Mouse (Mus musculus) gastrocnemius, postnatal 25 days (tissue): ENCODE results near the gene Pcdh9. TPM values are rescaled to one million over a fixed set of nuclear protein-coding genes. Genes with fewer than 3 reads are reported as not detected.

Experiments
- DNase-seq: peaks from one replicate; pipeline ENCODE4 v3.0.0; 2022
- total RNA-seq, 2 experiments: library from RNA; stranded (reverse); gene quantifications; 1 replicate in 1 of 2; 2 replicates in 1 of 2; pipeline ENCODE4 v1.2.3; 2021

Gene Pcdh9
- total RNA-seq, 2 experiments from 2014 or later: 0.54 to 1.1 TPM

GRCm38 (mm10) chr14:93553771-93554170, 336.7 kb downstream of the Pcdh9 start:
- DNase-seq: no peak

DNA sequence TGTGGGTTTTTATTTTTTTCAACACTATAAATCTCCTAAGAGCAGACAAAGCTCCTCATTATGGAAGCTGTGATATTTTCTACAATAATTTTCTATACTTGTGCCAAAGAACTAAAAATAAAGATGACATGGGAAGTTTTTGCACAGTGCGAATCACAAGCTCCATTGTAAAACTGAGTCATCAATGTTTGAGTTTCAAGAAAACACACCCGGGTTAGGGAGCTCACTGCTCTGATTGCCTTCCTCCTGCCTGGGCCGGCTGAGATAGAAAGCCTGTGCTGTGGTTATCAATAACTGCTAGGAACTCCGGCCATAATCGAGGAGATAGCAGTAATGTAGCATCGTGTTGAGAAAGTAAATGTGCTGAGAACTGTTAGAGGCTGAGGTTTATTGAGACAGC, 344.9 kb downstream of the Pcdh9 start:
- no peak for DNase-seq

DNA sequence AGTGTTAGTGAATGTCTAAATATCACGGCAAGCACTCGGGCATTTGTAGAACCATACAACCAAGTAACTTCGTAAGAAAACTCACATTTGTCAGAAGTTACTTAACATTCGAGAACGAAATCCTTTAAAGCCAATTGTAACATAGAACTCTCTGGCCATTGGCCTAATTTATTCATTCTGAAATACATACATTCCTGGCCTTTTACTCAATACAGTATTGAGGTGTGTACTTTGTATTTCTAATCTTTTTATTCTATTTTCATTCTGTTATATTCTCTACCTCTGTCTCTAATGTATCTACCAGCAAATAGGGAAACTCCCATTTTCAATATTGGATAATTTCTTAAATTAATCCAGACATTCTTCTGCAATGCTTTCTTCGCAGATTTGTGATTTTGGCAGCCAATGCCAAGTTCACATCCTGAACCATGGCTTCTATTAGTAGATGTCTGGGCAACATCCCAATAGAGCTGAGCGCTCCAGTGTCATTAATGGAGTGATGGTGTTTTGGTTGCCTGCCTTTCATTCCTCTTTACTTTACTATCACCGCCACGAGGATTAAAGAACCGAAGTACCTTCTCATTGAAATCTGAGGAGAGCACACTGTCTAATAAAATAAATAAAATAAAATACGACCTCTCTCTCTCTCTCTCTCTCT, 346.4 kb downstream of the Pcdh9 start:
- DNase-seq: peak; percentile 5

- peak; percentile 22 for DNase-seq
Measured at GRCm38 (mm10) chr14:93543561-93543960, 346.9 kb downstream of the Pcdh9 start.

DNA sequence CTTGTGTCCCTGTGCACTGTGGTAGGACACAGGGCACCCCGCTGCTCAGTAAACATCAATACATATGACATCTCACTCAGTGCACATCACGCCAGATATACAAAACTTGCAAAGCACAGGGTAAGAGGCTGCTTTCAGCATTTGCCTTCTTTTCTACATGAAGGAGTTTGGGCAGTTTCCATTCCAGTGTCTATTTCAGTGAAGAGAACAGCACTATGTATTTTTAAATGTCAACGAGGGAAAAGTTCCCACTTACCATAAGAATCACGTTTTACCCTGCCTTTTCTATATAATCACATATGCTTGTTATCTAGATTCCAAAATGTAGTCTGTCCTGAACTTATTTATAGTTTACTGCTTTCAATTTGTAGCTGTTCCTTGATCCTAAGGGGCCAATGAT, 355.6 kb downstream of the Pcdh9 start:
- DNase-seq: no peak

DNA sequence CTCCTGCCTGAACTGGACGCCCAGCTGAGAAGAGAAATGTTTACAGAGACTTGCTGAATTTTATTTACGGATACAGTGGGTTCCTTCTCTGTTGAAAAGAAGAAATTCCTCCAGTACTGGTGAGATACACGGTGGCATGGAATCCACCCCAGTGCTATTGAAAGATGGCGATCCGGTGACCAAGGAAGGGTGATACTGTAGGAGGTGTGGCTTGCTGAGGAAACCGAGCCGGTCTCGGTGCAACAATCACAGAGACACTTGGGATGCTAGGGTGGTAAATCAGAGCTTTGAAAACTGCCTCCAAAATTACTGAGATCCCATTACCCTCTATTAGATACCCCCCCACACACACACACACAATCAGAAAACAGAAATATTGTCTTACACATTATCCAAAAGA, 367.0 kb downstream of the Pcdh9 start:
- DNase-seq: no peak

DNA sequence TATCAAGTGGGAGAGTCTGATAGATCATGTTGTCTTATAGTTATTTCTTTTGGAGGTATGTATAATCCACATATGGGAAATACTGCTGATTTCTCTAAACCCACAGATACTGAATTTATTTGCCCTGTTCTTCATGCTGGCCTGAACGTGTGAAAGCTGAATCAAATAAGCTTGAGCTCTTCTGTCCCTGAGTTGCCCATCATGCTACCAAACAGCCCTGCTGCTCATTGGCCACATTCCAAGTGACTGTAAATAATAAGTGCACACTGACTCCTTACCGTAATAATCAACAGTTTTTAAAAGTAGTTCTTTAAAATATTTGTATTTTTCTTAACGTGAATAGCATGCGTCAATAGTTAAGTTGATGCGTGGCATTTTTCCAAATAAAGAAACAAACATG, 370.3 kb downstream of the Pcdh9 start:
- DNase-seq: no peak

DNA sequence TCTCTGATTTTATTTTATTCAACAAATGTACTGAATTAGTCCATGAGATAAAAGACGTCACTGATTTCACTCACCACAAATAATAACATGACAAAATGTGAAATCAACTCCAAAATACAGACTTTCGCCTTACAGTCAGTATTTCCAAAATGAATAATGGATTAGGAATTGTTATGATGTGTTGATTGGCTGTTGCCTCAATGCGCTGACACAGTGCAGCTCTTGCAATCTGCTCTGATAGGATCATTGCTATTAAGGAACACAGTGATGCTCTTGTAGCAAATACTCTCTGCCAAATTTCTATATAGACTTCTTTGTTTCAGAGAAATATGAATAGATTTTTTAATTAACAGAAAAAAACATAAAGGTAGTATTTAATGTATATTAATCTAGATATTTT, 373.8 kb downstream of the Pcdh9 start:
- no peak for DNase-seq

- DNase-seq: no peak
Measured at GRCm38 (mm10) chr14:93506107-93506506, 384.4 kb downstream of the Pcdh9 start.

- DNase-seq: peak; percentile 9
Measured at GRCm38 (mm10) chr14:93498813-93499690, 391.4 kb downstream of the Pcdh9 start.

- DNase-seq: peak; percentile 7
Measured at GRCm38 (mm10) chr14:93474991-93475390, 415.5 kb downstream of the Pcdh9 start.

DNA sequence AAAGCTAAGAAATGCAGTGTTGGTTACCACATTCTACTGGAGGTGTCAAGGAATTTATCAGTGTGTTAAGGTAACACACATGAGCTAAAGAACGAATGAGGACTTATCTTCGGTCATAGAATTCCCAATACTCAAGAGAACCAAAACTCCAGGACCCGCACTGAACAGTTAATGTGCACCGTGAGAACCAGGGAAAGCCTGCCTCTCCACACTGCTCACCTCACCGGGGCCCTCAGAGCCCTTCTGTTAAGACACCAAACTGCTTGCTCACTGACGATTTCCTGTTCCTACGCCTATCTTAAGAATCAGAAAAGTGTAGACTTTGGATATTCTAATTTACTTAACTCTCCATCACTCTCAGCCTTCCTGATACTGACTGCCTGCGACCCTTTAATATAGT, 418.0 kb downstream of the Pcdh9 start:
- no peak for DNase-seq

GRCm38 (mm10) chr14:93463360-93463892, 427.1 kb downstream of the Pcdh9 start:
- DNase-seq: no peak

DNA sequence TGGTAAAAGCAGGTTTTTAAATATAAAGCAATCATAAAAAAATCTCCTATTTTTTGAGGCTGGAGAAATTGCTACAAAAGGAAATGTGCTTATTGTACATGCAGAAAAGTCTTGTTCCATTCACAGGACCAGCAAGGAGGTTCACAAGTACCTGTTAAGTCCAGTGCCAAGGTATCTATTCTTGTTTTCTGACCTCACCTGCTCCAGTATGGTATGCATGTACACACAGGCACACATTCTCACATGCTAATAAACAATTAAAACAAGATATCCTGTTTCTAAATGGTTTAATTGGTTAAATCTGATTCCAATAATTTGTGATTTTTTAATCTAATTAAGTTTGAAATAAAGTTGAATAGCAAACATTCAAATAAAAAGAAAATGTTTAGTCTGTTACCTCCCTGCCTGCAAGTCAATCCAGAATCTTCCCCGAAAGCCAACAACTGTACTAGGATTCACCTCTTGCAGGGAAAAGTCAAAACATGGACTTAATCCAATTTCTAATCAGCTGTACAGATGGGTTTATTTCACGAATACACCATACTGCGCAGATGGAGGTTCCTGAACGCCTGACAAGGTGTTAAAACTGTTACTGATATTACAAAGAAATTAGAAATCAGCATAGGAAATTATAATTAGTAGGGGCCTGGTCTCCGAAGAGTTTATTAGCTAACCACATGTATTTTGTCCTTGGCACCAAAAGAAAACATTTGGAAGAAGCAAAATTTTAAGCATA, 439.4 kb downstream of the Pcdh9 start:
- no peak for DNase-seq

DNA sequence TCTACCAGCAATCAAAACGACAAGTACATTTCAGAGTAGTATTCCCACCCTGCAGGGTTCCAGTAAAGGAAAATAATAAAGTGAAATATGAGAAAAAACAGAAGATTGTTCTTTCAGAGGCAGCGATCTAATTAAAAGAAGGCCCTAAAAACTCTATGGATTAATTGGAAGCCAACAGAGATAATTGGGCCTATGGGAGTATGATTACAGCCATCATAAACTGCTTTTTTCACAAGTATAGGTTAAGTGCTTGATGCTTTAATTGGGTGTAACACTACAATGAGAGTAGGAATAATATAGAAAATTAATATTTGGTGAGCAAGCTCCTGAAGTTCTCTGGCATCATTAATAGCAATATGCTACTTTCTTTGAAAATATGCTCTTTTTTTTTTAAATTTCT, 448.6 kb downstream of the Pcdh9 start:
- no peak for DNase-seq

- DNase-seq: no peak
Measured at GRCm38 (mm10) chr14:93437226-93437625, 453.3 kb downstream of the Pcdh9 start.

- DNase-seq: no peak
Measured at GRCm38 (mm10) chr14:93416752-93417151, 473.7 kb downstream of the Pcdh9 start.

- no peak for DNase-seq
Measured at GRCm38 (mm10) chr14:93415496-93415895, 475.0 kb downstream of the Pcdh9 start.

GRCm38 (mm10) chr14:93409314-93409713, 481.2 kb downstream of the Pcdh9 start:
- DNase-seq: no peak

- no peak for DNase-seq
Measured at GRCm38 (mm10) chr14:93407747-93408146, 482.7 kb downstream of the Pcdh9 start.

DNA sequence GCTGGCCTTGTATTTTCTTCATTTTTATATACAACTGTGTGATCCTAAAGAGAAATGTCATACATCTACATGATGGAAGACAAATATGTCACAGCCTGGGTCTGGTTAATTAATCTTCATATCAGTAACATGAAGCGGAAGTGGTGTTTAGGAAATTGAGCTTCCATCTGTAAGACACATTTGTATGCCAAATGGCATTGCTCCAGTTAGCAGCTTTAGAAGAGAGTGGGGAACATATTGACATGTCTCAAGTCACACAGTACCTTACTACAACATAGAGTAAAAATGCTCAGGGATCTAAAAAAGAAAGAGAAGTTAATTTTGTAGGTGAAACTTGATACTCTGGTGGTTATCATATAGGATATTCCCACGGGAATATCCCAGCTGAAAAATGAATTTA, 505.4 kb downstream of the Pcdh9 start:
- DNase-seq: no peak

DNA sequence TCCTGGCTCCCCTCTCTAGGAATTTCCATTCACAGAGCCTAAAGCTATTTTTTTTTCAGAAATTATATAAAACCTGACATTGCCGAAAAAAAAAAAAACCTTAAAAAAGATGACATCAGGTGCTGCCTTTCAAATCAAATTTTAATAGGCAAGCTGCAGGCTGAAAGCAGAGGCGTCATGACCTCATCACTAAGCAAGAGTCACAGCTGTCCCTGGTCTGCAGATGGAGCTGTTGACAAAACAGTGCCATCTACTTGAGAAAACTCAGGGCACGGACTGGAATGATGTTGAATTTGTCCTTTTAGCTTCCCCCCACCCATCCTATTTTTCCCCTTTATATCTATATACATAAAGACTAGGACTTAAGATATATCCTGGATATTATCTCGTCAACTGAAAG, 509.3 kb downstream of the Pcdh9 start:
- no peak for DNase-seq

GRCm38 (mm10) chr14:93380757-93381156, 509.7 kb downstream of the Pcdh9 start:
- DNase-seq: no peak
